Mouse (Mus musculus) heart, embryonic 16.5 days (tissue): ENCODE results near the gene Map3k6. TPM values are rescaled to one million over a fixed set of nuclear protein-coding genes. Genes with fewer than 3 reads are reported as not detected.

Source experiments
- ATAC-seq: fragments of 200-750 bp; cut with Nextera tagmentation; replicated peaks from 2 replicates; pipeline ENCODE4 v1.8.0; 2017; ENCODE audit warnings: moderate number of reproducible peaks; ENCODE audit not compliant: insufficient read depth, low FRiP score; ENCODE audit errors: extremely low read depth
- H3K27ac ChIP-seq: fragments of 300-500 bp; sonication (generic); 2 replicates; pipeline ENCODE4 v1.5.1; 2014; ENCODE audit warnings: mild to moderate bottlenecking, low read length, control low read depth, moderate library complexity
- H3K27me3 ChIP-seq: fragments of 300-500 bp; sonication (generic); 2 replicates; pipeline ENCODE4 v1.6.1; 2014; ENCODE audit warnings: low read length, mixed read lengths; ENCODE audit not compliant: control insufficient read depth, insufficient read depth
- H3K36me3 ChIP-seq: fragments of 300-500 bp; sonication (generic); 2 replicates; pipeline ENCODE4 v1.6.1; 2014; ENCODE audit not compliant: control insufficient read depth, insufficient read depth
- H3K4me1 ChIP-seq: fragments of 300-500 bp; sonication (generic); 2 replicates; pipeline ENCODE4 v1.6.1; 2014; ENCODE audit warnings: low read length, mixed read lengths; ENCODE audit not compliant: control insufficient read depth, insufficient read depth
- H3K4me2 ChIP-seq: fragments of 300-500 bp; sonication (generic); 2 replicates; pipeline ENCODE4 v1.6.1; 2014; ENCODE audit warnings: low read depth, mild to moderate bottlenecking, control low read depth, low read length
- H3K4me3 ChIP-seq: fragments of 300-500 bp; sonication (generic); 2 replicates; pipeline ENCODE4 v1.5.1; 2014; ENCODE audit warnings: mild to moderate bottlenecking, control low read depth, low read length
- H3K9ac ChIP-seq: fragments of 300-500 bp; sonication (generic); 2 replicates; pipeline ENCODE4 v1.6.1; 2014; ENCODE audit warnings: low read length, control low read depth
- H3K9me3 ChIP-seq: fragments of 300-500 bp; sonication (generic); replicated peaks from 2 replicates; pipeline ENCODE4 v1.6.1; 2016; ENCODE audit warnings: low read length; ENCODE audit not compliant: control insufficient read depth
- WGBS: fragments of 180-500 bp; shearing (Covaris S2); extraction: QIAGEN DNeasy Blood & Tissue Kit; methylation state at CpG from one replicate; pipeline ENCODE4 v1.1.7; 2014; 5-methylcytosine and 5-hydroxymethylcytosine counted together
- polyA plus RNA-seq: library from polyadenylated mRNA; unstranded; fragments of >200 nt; fragmentation: Nextera tagmentation; extraction: Ambion mirVana; gene quantifications from 2 replicates; pipeline ENCODE4 v1.2.1, GENCODE M21; 2015

Gene Map3k6
- polyA plus RNA-seq, 1 experiment from 2014 or later, result 3.4 TPM

- Histone ChIP-seq H3K9me3 (no peaks in the 10 kb centered on the region), H3K4me2 (no peak overlapping the region), H3K36me3 (no peaks in the 10 kb centered on the region), H3K27ac (peak overlapping the region; percentile 41), H3K9ac (no peak overlapping the region), H3K4me1 (peaks cover 28% of the 10 kb centered on the region), H3K4me3 (no peak overlapping the region), H3K27me3 (no peaks in the 10 kb centered on the region)
- WGBS, result 26% methylated on average over 7 of the region's 7 CpGs
- ATAC-seq, result no peak
Observed at GRCm38 (mm10) chr4:133281513-133281912, 40.9 kb downstream of the Map3k6 start.

- 23% methylated on average over 5 of the region's 5 CpGs for WGBS
- no peak for ATAC-seq
- Histone ChIP-seq H3K4me2 (no peak overlapping the region), H3K27ac (peak overlapping the region; percentile 41), H3K4me1 (peaks cover 24% of the 10 kb centered on the region), H3K36me3 (no peaks in the 10 kb centered on the region), H3K4me3 (no peak overlapping the region), H3K9me3 (no peaks in the 10 kb centered on the region), H3K9ac (no peak overlapping the region), H3K27me3 (no peaks in the 10 kb centered on the region)
Observed at GRCm38 (mm10) chr4:133281951-133282481, 41.4 kb downstream of the Map3k6 start.

GRCm38 (mm10) chr4:133282656-133283055 is 42.0 kb downstream of the Map3k6 start:
- 30% methylated on average over 4 of the region's 4 CpGs for WGBS

GRCm38 (mm10) chr4:133285299-133285698 is 44.7 kb downstream of the Map3k6 start:
- 68% methylated on average over 3 of the region's 3 CpGs for WGBS
- Histone ChIP-seq H3K27ac (no peak overlapping the region), H3K36me3 (no peaks in the 10 kb centered on the region), H3K27me3 (no peaks in the 10 kb centered on the region), H3K4me3 (no peak overlapping the region), H3K9ac (no peak overlapping the region), H3K4me1 (peaks cover 19% of the 10 kb centered on the region), H3K4me2 (no peak overlapping the region), H3K9me3 (no peaks in the 10 kb centered on the region)
- ATAC-seq, result no peak

More at GRCm38 (mm10) chr4:133282656-133283055, 42.0 kb downstream of the Map3k6 start:
- Histone ChIP-seq H3K36me3 (no peaks in the 10 kb centered on the region), H3K27me3 (no peaks in the 10 kb centered on the region), H3K4me2 (no peak overlapping the region), H3K27ac (no peak overlapping the region), H3K9ac (peak overlapping the region; percentile 34; the same call in 1 of the 2 replicates), H3K4me3 (no peak overlapping the region), H3K9me3 (no peaks in the 10 kb centered on the region), H3K4me1 (peaks cover 24% of the 10 kb centered on the region)
- no peak for ATAC-seq

- Histone ChIP-seq H3K9ac (no peak overlapping the region), H3K9me3 (no peaks in the 10 kb centered on the region), H3K36me3 (no peaks in the 10 kb centered on the region), H3K4me1 (peaks cover 19% of the 10 kb centered on the region), H3K4me3 (no peak overlapping the region), H3K4me2 (no peak overlapping the region), H3K27ac (no peak overlapping the region), H3K27me3 (no peaks in the 10 kb centered on the region)
- 33% methylated on average over 5 of the region's 5 CpGs for WGBS
- no peak for ATAC-seq
Observed at GRCm38 (mm10) chr4:133285950-133286349, 45.3 kb downstream of the Map3k6 start.

- H3K4me1 ChIP-seq, result peaks cover 16% of the 10 kb centered on the region
- H3K36me3 ChIP-seq, result no peaks in the 10 kb centered on the region
- no peak for ATAC-seq
- WGBS, result 66% methylated on average over 4 of the region's 4 CpGs
- no peak overlapping the region for H3K9ac ChIP-seq
- no peak overlapping the region for H3K4me2 ChIP-seq
- no peak overlapping the region for H3K27ac ChIP-seq
- H3K27me3 ChIP-seq, result no peaks in the 10 kb centered on the region
- H3K4me3 ChIP-seq, result no peak overlapping the region
- no peaks in the 10 kb centered on the region for H3K9me3 ChIP-seq
Observed at GRCm38 (mm10) chr4:133286476-133287077, 46.0 kb downstream of the Map3k6 start.

GRCm38 (mm10) chr4:133291255-133291654 is 50.6 kb downstream of the Map3k6 start:
- Histone ChIP-seq H3K27me3 (no peaks in the 10 kb centered on the region), H3K4me2 (no peak overlapping the region), H3K36me3 (peaks cover 14% of the 10 kb centered on the region; the same call in 1 of the 2 replicates), H3K4me1 (no peaks in the 10 kb centered on the region), H3K27ac (no peak overlapping the region), H3K9ac (no peak overlapping the region), H3K9me3 (no peaks in the 10 kb centered on the region), H3K4me3 (no peak overlapping the region)
- no peak for ATAC-seq
- 92% methylated on average over 1 of the region's 1 CpGs for WGBS

GRCm38 (mm10) chr4:133292405-133292804 is 51.8 kb downstream of the Map3k6 start:
- peak; percentile 21; the same call in 1 of the 2 replicates for ATAC-seq
- Histone ChIP-seq H3K27me3 (no peaks in the 10 kb centered on the region), H3K36me3 (peaks cover 14% of the 10 kb centered on the region; the same call in 1 of the 2 replicates), H3K9me3 (no peaks in the 10 kb centered on the region), H3K9ac (no peak overlapping the region), H3K27ac (peak overlapping the region; percentile 22; the same call in 1 of the 2 replicates), H3K4me3 (no peak overlapping the region), H3K4me1 (peaks cover under 1% of the 10 kb centered on the region; the same call in 1 of the 2 replicates), H3K4me2 (no peak overlapping the region)
- WGBS, result 85% methylated on average over 4 of the region's 4 CpGs
